Mouse (Mus musculus) embryonic fibroblast, embryonic 13.5 days (primary cell): ENCODE data around the gene Vstm2l.

Experiments used
- CTCF ChIP-seq: IDR thresholded peaks from 2 replicates; pipeline ENCODE4 v1.5.1; 2011; ENCODE audit warnings: mild to moderate bottlenecking, control low read depth, low read length, moderate library complexity, borderline replicate concordance; ENCODE audit not compliant: insufficient read depth
- POLR2A ChIP-seq: IDR thresholded peaks from 2 replicates; pipeline ENCODE4 v1.6.1; 2011; ENCODE audit warnings: low read depth, mild to moderate bottlenecking, control low read depth, low read length, moderate library complexity

GRCm38 (mm10) chr2:157924504-157924903 lies 10.1 kb downstream of the Vstm2l start:
- TF ChIP-seq CTCF (no peak), POLR2A (no peak)
